Mouse (Mus musculus): ENCODE measurements around the gene Phpt1. TPM values are rescaled to one million over a fixed set of nuclear protein-coding genes. Genes with fewer than 3 reads are reported as not detected.
"Not testable (repeated sequence)": the region's sequence is repeated elsewhere in the genome, so short reads cannot be mapped to it uniquely, and the experiment has no call there.

Gene Phpt1
- polyA plus RNA-seq, 1 experiment from 2014 or later = 278 TPM

- DNase-seq (ENCODE audit: low spot score) = no peak
- Histone ChIP-seq H3K4me1 (replicated peaks; ENCODE audit: control insufficient read depth, insufficient read depth, low read length) (peaks cover 12% of the 10 kb centered on the region), H3K9ac (ENCODE audit: low read length) (peak overlapping the region; percentile 88), H3K36me3 (ENCODE audit: control insufficient read depth, insufficient read depth, low read length) (peaks cover 44% of the 10 kb centered on the region), H3K27ac (ENCODE audit: low read depth) (no peak overlapping the region), H3K4me3 (ENCODE audit: low read depth, low read length) (peak overlapping the region; percentile 85), H3K9me3 (ENCODE audit: control insufficient read depth, low read length) (no peaks in the 10 kb centered on the region), H3K4me2 (ENCODE audit: low read length) (peak overlapping the region; percentile 97), H3K27me3 (replicated peaks; ENCODE audit: control insufficient read depth, insufficient read depth, low read length) (no peaks in the 10 kb centered on the region)
- ATAC-seq (replicated peaks; ENCODE audit: low FRiP score, low TSS enrichment, low read depth) = no peak
- 64% methylated on average over 6 of the region's 6 CpGs for WGBS
Observed at GRCm38 (mm10) chr2:25558774-25559173, 16.2 kb downstream of the Phpt1 start.

GRCm38 (mm10) chr2:25557964-25558360 lies 17.1 kb downstream of the Phpt1 start:
- WGBS = 0% methylated on average over 24 of the region's 24 CpGs
- H3K4me1 ChIP-seq (replicated peaks; ENCODE audit: control insufficient read depth, insufficient read depth, low read length) = peaks cover 12% of the 10 kb centered on the region
- no peak; the same call in none of the 2 replicates for ATAC-seq (replicated peaks; ENCODE audit: low FRiP score, low TSS enrichment, low read depth)
- no peak for DNase-seq (ENCODE audit: low spot score)
- no peaks in the 10 kb centered on the region for H3K9me3 ChIP-seq (ENCODE audit: control insufficient read depth, low read length)
- no peaks in the 10 kb centered on the region for H3K27me3 ChIP-seq (replicated peaks; ENCODE audit: control insufficient read depth, insufficient read depth, low read length)
- peaks cover 35% of the 10 kb centered on the region for H3K36me3 ChIP-seq (ENCODE audit: control insufficient read depth, insufficient read depth, low read length)
- H3K4me2 ChIP-seq (ENCODE audit: low read length) = peak overlapping the region; percentile 97
- peak overlapping the region; percentile 85 for H3K4me3 ChIP-seq (ENCODE audit: low read depth, low read length)
- H3K27ac ChIP-seq (ENCODE audit: low read depth) = peak overlapping the region; percentile 60
- peak overlapping the region; percentile 88 for H3K9ac ChIP-seq (ENCODE audit: low read length)

GRCm38 (mm10) chr2:25557221-25557963 lies 17.6 kb downstream of the Phpt1 start, which contains the start of gene Edf1:
Gene Edf1 (plus strand): TSS chr2:25557847.
- peak within 1 kb of the TSS; percentile 88 for H3K9ac ChIP-seq (ENCODE audit: low read length)
- H3K27me3 ChIP-seq (replicated peaks; ENCODE audit: control insufficient read depth, insufficient read depth, low read length) = no peaks in the 10 kb centered on the region
- H3K27ac ChIP-seq (ENCODE audit: low read depth) = peak within 1 kb of the TSS; percentile 60
- peaks cover 12% of the 10 kb centered on the region for H3K4me1 ChIP-seq (replicated peaks; ENCODE audit: control insufficient read depth, insufficient read depth, low read length)
- peaks cover 30% of the 10 kb centered on the region for H3K36me3 ChIP-seq (ENCODE audit: control insufficient read depth, insufficient read depth, low read length)
- WGBS = under 1% methylated on average over 61 of the region's 61 CpGs
- ATAC-seq (replicated peaks; ENCODE audit: low FRiP score, low TSS enrichment, low read depth) = peak; percentile 95
- DNase-seq (ENCODE audit: low spot score) = peak; percentile 92
- peak within 1 kb of the TSS; percentile 97 for H3K4me2 ChIP-seq (ENCODE audit: low read length)
- no peaks in the 10 kb centered on the region for H3K9me3 ChIP-seq (ENCODE audit: control insufficient read depth, low read length)
- H3K4me3 ChIP-seq (ENCODE audit: low read depth, low read length) = peak within 1 kb of the TSS; percentile 85

- no peak overlapping the region for H3K9ac ChIP-seq (ENCODE audit: low read length)
- peaks cover 12% of the 10 kb centered on the region for H3K4me1 ChIP-seq (replicated peaks; ENCODE audit: control insufficient read depth, insufficient read depth, low read length)
- peaks cover 19% of the 10 kb centered on the region for H3K36me3 ChIP-seq (ENCODE audit: control insufficient read depth, insufficient read depth, low read length)
- no peaks in the 10 kb centered on the region for H3K27me3 ChIP-seq (replicated peaks; ENCODE audit: control insufficient read depth, insufficient read depth, low read length)
- no peak for DNase-seq (ENCODE audit: low spot score)
- no peak overlapping the region for H3K4me2 ChIP-seq (ENCODE audit: low read length)
- no peaks in the 10 kb centered on the region for H3K9me3 ChIP-seq (ENCODE audit: control insufficient read depth, low read length)
- no peak overlapping the region for H3K27ac ChIP-seq (ENCODE audit: low read depth)
- 55% methylated on average over 1 of the region's 1 CpGs for WGBS
- no peak overlapping the region for H3K4me3 ChIP-seq (ENCODE audit: low read depth, low read length)
- ATAC-seq (replicated peaks; ENCODE audit: low FRiP score, low TSS enrichment, low read depth) = no peak
Observed at GRCm38 (mm10) chr2:25556296-25556695, 18.7 kb downstream of the Phpt1 start.

- H3K36me3 ChIP-seq (ENCODE audit: control insufficient read depth, insufficient read depth, low read length) = peaks cover 11% of the 10 kb centered on the region
- WGBS = 48% methylated on average over 2 of the region's 2 CpGs
- not testable (repeated sequence) for H3K9me3 ChIP-seq (ENCODE audit: control insufficient read depth, low read length)
Observed at GRCm38 (mm10) chr2:25555479-25555878, 19.5 kb downstream of the Phpt1 start.

GRCm38 (mm10) chr2:25553171-25553786 lies 21.7 kb downstream of the Phpt1 start:
- not testable (repeated sequence) for H3K36me3 ChIP-seq (ENCODE audit: control insufficient read depth, insufficient read depth, low read length); H3K4me1 ChIP-seq (replicated peaks; ENCODE audit: control insufficient read depth, insufficient read depth, low read length); DNase-seq (ENCODE audit: low spot score); H3K27ac ChIP-seq (ENCODE audit: low read depth); H3K9me3 ChIP-seq (ENCODE audit: control insufficient read depth, low read length); H3K4me2 ChIP-seq (ENCODE audit: low read length); H3K27me3 ChIP-seq (replicated peaks; ENCODE audit: control insufficient read depth, insufficient read depth, low read length); H3K9ac ChIP-seq (ENCODE audit: low read length); H3K4me3 ChIP-seq (ENCODE audit: low read depth, low read length); ATAC-seq (replicated peaks; ENCODE audit: low FRiP score, low TSS enrichment, low read depth)
- 86% methylated on average over 4 of the region's 4 CpGs for WGBS

More at GRCm38 (mm10) chr2:25555479-25555878, 19.5 kb downstream of the Phpt1 start:
- not testable (repeated sequence) for H3K27me3 ChIP-seq (replicated peaks; ENCODE audit: control insufficient read depth, insufficient read depth, low read length); H3K4me2 ChIP-seq (ENCODE audit: low read length); H3K27ac ChIP-seq (ENCODE audit: low read depth); ATAC-seq (replicated peaks; ENCODE audit: low FRiP score, low TSS enrichment, low read depth); DNase-seq (ENCODE audit: low spot score); H3K4me3 ChIP-seq (ENCODE audit: low read depth, low read length); H3K9ac ChIP-seq (ENCODE audit: low read length)
- peaks cover 12% of the 10 kb centered on the region for H3K4me1 ChIP-seq (replicated peaks; ENCODE audit: control insufficient read depth, insufficient read depth, low read length)

- no peaks in the 10 kb centered on the region for H3K4me1 ChIP-seq (replicated peaks; ENCODE audit: control insufficient read depth, insufficient read depth, low read length)
- ATAC-seq (replicated peaks; ENCODE audit: low FRiP score, low TSS enrichment, low read depth) = no peak
- WGBS = 38% methylated on average over 5 of the region's 5 CpGs
Observed at GRCm38 (mm10) chr2:25551186-25551585, 23.8 kb downstream of the Phpt1 start.

GRCm38 (mm10) chr2:25549021-25549991 lies 25.7 kb downstream of the Phpt1 start:
- Histone ChIP-seq H3K27ac (ENCODE audit: low read depth) (no peak overlapping the region), H3K27me3 (replicated peaks; ENCODE audit: control insufficient read depth, insufficient read depth, low read length) (no peaks in the 10 kb centered on the region), H3K9ac (ENCODE audit: low read length) (no peak overlapping the region), H3K36me3 (ENCODE audit: control insufficient read depth, insufficient read depth, low read length) (no peaks in the 10 kb centered on the region), H3K4me3 (ENCODE audit: low read depth, low read length) (no peak overlapping the region), H3K4me1 (replicated peaks; ENCODE audit: control insufficient read depth, insufficient read depth, low read length) (peaks cover 7% of the 10 kb centered on the region), H3K4me2 (ENCODE audit: low read length) (no peak overlapping the region), H3K9me3 (ENCODE audit: control insufficient read depth, low read length) (no peaks in the 10 kb centered on the region)
- DNase-seq (ENCODE audit: low spot score) (no peak), ATAC-seq (replicated peaks; ENCODE audit: low FRiP score, low TSS enrichment, low read depth) (no peak)
- WGBS = 71% methylated on average over 9 of the region's 9 CpGs

More at GRCm38 (mm10) chr2:25551186-25551585, 23.8 kb downstream of the Phpt1 start:
- Histone ChIP-seq H3K27me3 (replicated peaks; ENCODE audit: control insufficient read depth, insufficient read depth, low read length) (no peaks in the 10 kb centered on the region), H3K4me3 (ENCODE audit: low read depth, low read length) (no peak overlapping the region), H3K9me3 (ENCODE audit: control insufficient read depth, low read length) (no peaks in the 10 kb centered on the region), H3K9ac (ENCODE audit: low read length) (no peak overlapping the region), H3K36me3 (ENCODE audit: control insufficient read depth, insufficient read depth, low read length) (no peaks in the 10 kb centered on the region), H3K27ac (ENCODE audit: low read depth) (no peak overlapping the region), H3K4me2 (ENCODE audit: low read length) (no peak overlapping the region)
- DNase-seq (ENCODE audit: low spot score) = no peak

All from intestine, embryonic 14.5 days (tissue).